Mouse (Mus musculus) urinary bladder, adult 2 months (tissue): Measurements from ENCODE around the gene Cadm3. TPM values are rescaled to one million over a fixed set of nuclear protein-coding genes. Genes with fewer than 3 reads are reported as not detected.
"Not testable (repeated sequence)": the region's sequence is repeated elsewhere in the genome, so short reads cannot be mapped to it uniquely, and the experiment has no call there.

Experiments used
- DNase-seq: peaks from one replicate; pipeline ENCODE4 v3.0.0; 2022; ENCODE audit warnings: low spot score
- polyA plus RNA-seq: library from polyadenylated mRNA; depleted of rRNA; stranded (reverse); fragments of >200 nt; gene quantifications from 2 replicates; pipeline ENCODE4 v1.2.3, GENCODE M21; 2012; rRNA removed

Gene Cadm3
- polyA plus RNA-seq, 1 experiment = 34.3 TPM

- DNase-seq = no peak
Measured at GRCm38 (mm10) chr1:173322249-173322627, 45.3 kb downstream of the Cadm3 start.

GRCm38 (mm10) chr1:173321593-173322248, 45.8 kb downstream of the Cadm3 start:
- no peak for DNase-seq

- DNase-seq = no peak
Measured at GRCm38 (mm10) chr1:173317925-173318477, 49.5 kb downstream of the Cadm3 start.

- no peak for DNase-seq
Measured at GRCm38 (mm10) chr1:173315725-173316124, 51.8 kb downstream of the Cadm3 start.

- not testable (repeated sequence) for DNase-seq
Measured at GRCm38 (mm10) chr1:173313535-173314050, 53.9 kb downstream of the Cadm3 start.

- DNase-seq = not testable (repeated sequence)
Measured at GRCm38 (mm10) chr1:173302795-173303194, 64.7 kb downstream of the Cadm3 start.

Other genes starting within 250 kb of the Cadm3 start
- not detected in 2 replicates for gene Olfr1408, start 230.3 kb downstream of the Cadm3 start, polyA plus RNA-seq
- not detected in 2 replicates for gene Olfr1406, start 177.1 kb downstream of the Cadm3 start, polyA plus RNA-seq
- gene Olfr218, start 169.9 kb downstream of the Cadm3 start, polyA plus RNA-seq = not detected in 2 replicates
- not detected in 2 replicates for gene Olfr1404, start 155.3 kb downstream of the Cadm3 start, polyA plus RNA-seq
- gene Fcer1a, start 140.5 kb downstream of the Cadm3 start, polyA plus RNA-seq = 0.34 and 0.60 TPM in 2 replicates
- gene Olfr418, start 101.7 kb downstream of the Cadm3 start, polyA plus RNA-seq = not detected in 2 replicates
- not detected in 2 replicates for gene Mptx2, start 89.9 kb downstream of the Cadm3 start, polyA plus RNA-seq
- 13.7 and 16.6 TPM in 2 replicates for gene Ackr1, start 33.9 kb downstream of the Cadm3 start, polyA plus RNA-seq
- gene Aim2, start 16.8 kb downstream of the Cadm3 start, polyA plus RNA-seq = 3.7 and 6.6 TPM in 2 replicates
- 0.65 and 1.1 TPM in 2 replicates for gene Ifi206, start 123.3 kb upstream of the Cadm3 start, polyA plus RNA-seq
- gene Ifi214, start 168.3 kb upstream of the Cadm3 start, polyA plus RNA-seq = 0.06 and 0.16 TPM in 2 replicates
- gene Ifi213, start 231.6 kb upstream of the Cadm3 start, polyA plus RNA-seq = 3.0 and 3.2 TPM in 2 replicates